Mouse (Mus musculus): ENCODE measurements around the gene Ddhd1. TPM values are rescaled to one million over a fixed set of nuclear protein-coding genes. Genes with fewer than 3 reads are reported as not detected.

The Ddhd1 gene
- polyA plus RNA-seq, 1 experiment from 2014 or later: 4.4 TPM

DNA sequence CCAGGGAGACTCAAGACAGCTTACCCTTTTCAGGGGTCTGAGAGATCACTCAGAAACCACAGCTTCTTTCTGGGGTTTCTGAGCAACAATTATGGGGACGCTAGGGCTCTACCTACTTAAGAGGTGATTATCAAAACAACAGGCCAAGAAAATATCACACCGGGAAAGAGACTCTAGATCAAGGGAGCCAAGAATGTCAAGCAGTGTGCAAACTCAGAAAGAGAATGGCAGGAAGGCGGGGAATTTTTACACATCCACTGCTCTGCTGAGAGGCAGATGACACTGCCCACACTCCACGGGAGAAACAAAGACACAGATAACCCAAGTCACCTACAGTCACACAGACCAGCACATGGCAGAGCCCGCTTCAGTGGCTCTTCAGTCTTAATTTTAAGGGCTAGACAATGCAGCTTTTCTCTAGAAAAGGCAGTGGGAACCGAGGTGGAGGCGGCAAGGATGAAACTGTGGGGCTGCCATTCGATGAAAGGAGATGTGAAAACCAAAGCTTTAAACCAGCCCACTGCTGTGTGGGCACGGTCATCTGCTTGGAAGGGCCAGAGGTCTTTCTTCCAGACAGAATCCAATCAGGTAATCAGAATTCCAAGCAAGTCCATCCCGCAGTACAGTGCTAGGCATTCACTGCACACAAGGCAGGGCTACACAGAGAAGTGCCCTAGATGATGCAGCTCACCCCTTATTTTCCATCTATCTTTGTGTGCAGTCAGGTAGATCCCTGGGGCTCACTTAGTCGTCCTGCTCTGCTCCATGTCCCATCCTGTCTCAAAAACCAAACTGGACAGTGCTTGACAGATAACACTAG lies 8.7 kb downstream of the Ddhd1 start:
- TF ChIP-seq CTCF (IDR thresholded peaks at IDR 0.05; ENCODE audit: low read depth): no peak
- TF ChIP-seq EP300 (optimal IDR thresholded peaks at IDR 0.05): no peak
- no peak overlapping the region for H3K9ac ChIP-seq (ENCODE audit: low read length)
- 65% methylated on average over 11 of the region's 11 CpGs for WGBS
- H3K4me3 ChIP-seq (ENCODE audit: low read depth, low read length): no peak overlapping the region
- no peak overlapping the region for H3K4me2 ChIP-seq (replicated peaks; ENCODE audit: low read depth)
- no peaks in the 10 kb centered on the region for H3K27me3 ChIP-seq (ENCODE audit: control insufficient read depth, insufficient read depth, low read length)
- DNase-seq (ENCODE audit: low spot score) (no peak), ATAC-seq (ENCODE audit: low FRiP score, low TSS enrichment) (no peak)
- H3K9me3 ChIP-seq (ENCODE audit: control insufficient read depth, low read length): no peaks in the 10 kb centered on the region
- no peaks in the 10 kb centered on the region for H3K36me3 ChIP-seq (ENCODE audit: control insufficient read depth, insufficient read depth, low read length)
- no peaks in the 10 kb centered on the region for H3K4me1 ChIP-seq (replicated peaks; ENCODE audit: control insufficient read depth, insufficient read depth)
- H3K27ac ChIP-seq (replicated peaks): peak overlapping the region; percentile 30; the same call in 1 of the 2 replicates

DNA sequence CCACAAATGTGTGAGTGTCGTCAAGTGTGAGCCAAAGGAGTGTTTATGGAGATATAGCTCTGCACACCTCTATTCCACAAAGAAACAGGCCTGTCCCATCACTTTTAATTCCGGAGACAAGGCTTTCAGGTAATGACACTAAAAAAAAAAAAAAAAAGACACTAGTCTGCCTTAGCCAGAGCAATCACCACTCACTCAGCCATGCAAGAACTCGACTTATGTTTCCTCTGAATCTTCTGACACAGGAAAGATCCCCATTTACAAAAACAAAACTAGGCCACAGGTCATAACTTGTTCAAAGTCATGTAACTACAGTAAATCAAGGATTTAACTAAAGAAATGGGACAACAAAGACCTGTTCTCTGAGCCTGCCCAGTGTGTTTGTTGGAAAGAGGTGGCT lies 9.8 kb downstream of the Ddhd1 start:
- no peak overlapping the region for H3K9ac ChIP-seq (ENCODE audit: low read length)
- no peak for TF ChIP-seq EP300 (optimal IDR thresholded peaks at IDR 0.05)
- TF ChIP-seq CTCF (IDR thresholded peaks at IDR 0.05; ENCODE audit: low read depth): no peak
- H3K27ac ChIP-seq (replicated peaks): no peak overlapping the region
- H3K4me3 ChIP-seq (ENCODE audit: low read depth, low read length): no peak overlapping the region
- no peaks in the 10 kb centered on the region for H3K27me3 ChIP-seq (ENCODE audit: control insufficient read depth, insufficient read depth, low read length)
- no peaks in the 10 kb centered on the region for H3K4me1 ChIP-seq (replicated peaks; ENCODE audit: control insufficient read depth, insufficient read depth)
- no peak for ATAC-seq (ENCODE audit: low FRiP score, low TSS enrichment)
- H3K9me3 ChIP-seq (ENCODE audit: control insufficient read depth, low read length): no peaks in the 10 kb centered on the region
- H3K4me2 ChIP-seq (replicated peaks; ENCODE audit: low read depth): no peak overlapping the region
- DNase-seq (ENCODE audit: low spot score): no peak
- 66% methylated on average over 3 of the region's 3 CpGs for WGBS
- H3K36me3 ChIP-seq (ENCODE audit: control insufficient read depth, insufficient read depth, low read length): no peaks in the 10 kb centered on the region

DNA sequence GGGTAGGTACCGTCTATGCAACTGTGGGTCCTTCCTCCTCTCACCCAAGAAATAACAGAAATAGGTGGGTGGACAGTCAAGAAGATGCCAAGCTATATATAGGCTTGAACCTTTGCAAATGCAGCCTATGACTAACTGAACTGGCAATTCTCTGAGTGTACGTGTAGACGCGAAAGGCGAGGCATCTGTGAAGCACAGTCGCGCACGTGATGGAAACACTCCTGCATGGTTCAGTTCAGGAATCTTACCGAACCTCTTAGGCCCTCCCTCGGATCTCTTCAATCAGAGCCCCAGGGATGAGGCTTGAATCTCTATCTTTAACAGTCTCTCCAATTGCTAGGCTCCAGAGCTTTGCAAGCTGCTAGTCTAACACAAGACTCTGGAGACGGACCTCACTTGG lies 10.3 kb downstream of the Ddhd1 start:
- 80% methylated on average over 11 of the region's 11 CpGs for WGBS
- no peak overlapping the region for H3K27ac ChIP-seq (replicated peaks)
- no peak overlapping the region for H3K4me2 ChIP-seq (replicated peaks; ENCODE audit: low read depth)
- no peaks in the 10 kb centered on the region for H3K4me1 ChIP-seq (replicated peaks; ENCODE audit: control insufficient read depth, insufficient read depth)
- H3K9ac ChIP-seq (ENCODE audit: low read length): no peak overlapping the region
- H3K9me3 ChIP-seq (ENCODE audit: control insufficient read depth, low read length): no peaks in the 10 kb centered on the region
- H3K27me3 ChIP-seq (ENCODE audit: control insufficient read depth, insufficient read depth, low read length): no peaks in the 10 kb centered on the region
- ATAC-seq (ENCODE audit: low FRiP score, low TSS enrichment): no peak
- H3K4me3 ChIP-seq (ENCODE audit: low read depth, low read length): no peak overlapping the region
- DNase-seq (ENCODE audit: low spot score): no peak
- H3K36me3 ChIP-seq (ENCODE audit: control insufficient read depth, insufficient read depth, low read length): no peaks in the 10 kb centered on the region
- no peak for TF ChIP-seq CTCF (IDR thresholded peaks at IDR 0.05; ENCODE audit: low read depth)

DNA sequence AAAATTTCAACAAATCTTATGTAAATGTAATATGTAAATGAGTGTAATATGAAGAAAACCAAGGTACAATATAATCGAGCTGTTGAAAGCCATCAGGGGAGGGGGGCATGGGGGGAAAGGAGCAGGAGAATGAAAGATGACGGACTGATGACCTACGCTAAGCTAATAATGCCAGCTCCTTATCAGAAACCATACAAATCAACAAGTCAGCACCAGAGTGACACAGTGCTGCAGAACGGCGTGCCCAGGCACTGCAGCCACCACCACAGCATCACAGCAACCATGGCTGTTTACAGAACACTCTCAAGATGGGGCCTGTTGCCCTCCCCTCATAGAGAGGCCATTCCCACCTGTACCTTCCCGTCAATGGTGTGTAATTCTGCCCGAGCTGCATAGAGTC lies 10.8 kb downstream of the Ddhd1 start:
- Histone ChIP-seq H3K9me3 (ENCODE audit: control insufficient read depth, low read length) (no peaks in the 10 kb centered on the region), H3K4me1 (replicated peaks; ENCODE audit: control insufficient read depth, insufficient read depth) (no peaks in the 10 kb centered on the region), H3K4me2 (replicated peaks; ENCODE audit: low read depth) (no peak overlapping the region), H3K36me3 (ENCODE audit: control insufficient read depth, insufficient read depth, low read length) (no peaks in the 10 kb centered on the region), H3K27ac (replicated peaks) (no peak overlapping the region), H3K4me3 (ENCODE audit: low read depth, low read length) (no peak overlapping the region), H3K27me3 (ENCODE audit: control insufficient read depth, insufficient read depth, low read length) (no peaks in the 10 kb centered on the region), H3K9ac (ENCODE audit: low read length) (no peak overlapping the region)
- DNase-seq (ENCODE audit: low spot score) (no peak), ATAC-seq (ENCODE audit: low FRiP score, low TSS enrichment) (no peak)
- TF ChIP-seq CTCF (IDR thresholded peaks at IDR 0.05; ENCODE audit: low read depth) (no peak), EP300 (optimal IDR thresholded peaks at IDR 0.05) (no peak)
- WGBS: 54% methylated on average over 7 of the region's 7 CpGs

DNA sequence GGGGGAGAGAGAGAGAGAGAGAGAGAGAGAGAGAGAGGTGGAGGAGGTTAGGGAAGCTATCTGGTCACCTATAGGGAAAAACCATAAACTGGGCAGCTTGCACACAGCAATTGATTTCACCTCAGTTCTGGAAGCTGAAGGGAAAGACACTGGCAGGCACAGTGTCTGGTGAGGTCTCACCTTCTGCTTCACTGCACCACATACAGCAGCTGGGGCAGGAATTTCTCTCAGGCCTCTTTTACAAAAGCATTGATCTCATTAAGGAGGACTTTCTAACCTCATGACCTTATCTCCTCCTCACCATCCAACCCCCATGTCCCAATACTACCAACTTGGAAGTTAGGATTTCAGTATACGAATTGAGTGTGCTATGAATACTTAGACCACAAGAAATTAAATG lies 13.2 kb downstream of the Ddhd1 start:
- H3K9me3 ChIP-seq (ENCODE audit: control insufficient read depth, low read length): no peaks in the 10 kb centered on the region
- no peak for TF ChIP-seq EP300 (optimal IDR thresholded peaks at IDR 0.05)
- TF ChIP-seq CTCF (IDR thresholded peaks at IDR 0.05; ENCODE audit: low read depth): no peak
- H3K27me3 ChIP-seq (ENCODE audit: control insufficient read depth, insufficient read depth, low read length): no peaks in the 10 kb centered on the region
- no peak for ATAC-seq (ENCODE audit: low FRiP score, low TSS enrichment)
- WGBS: 84% methylated on average over 1 of the region's 1 CpGs
- no peaks in the 10 kb centered on the region for H3K4me1 ChIP-seq (replicated peaks; ENCODE audit: control insufficient read depth, insufficient read depth)
- H3K36me3 ChIP-seq (ENCODE audit: control insufficient read depth, insufficient read depth, low read length): no peaks in the 10 kb centered on the region
- no peak overlapping the region for H3K9ac ChIP-seq (ENCODE audit: low read length)
- no peak overlapping the region for H3K27ac ChIP-seq (replicated peaks)
- DNase-seq (ENCODE audit: low spot score): no peak
- H3K4me2 ChIP-seq (replicated peaks; ENCODE audit: low read depth): no peak overlapping the region
- no peak overlapping the region for H3K4me3 ChIP-seq (ENCODE audit: low read depth, low read length)

DNA sequence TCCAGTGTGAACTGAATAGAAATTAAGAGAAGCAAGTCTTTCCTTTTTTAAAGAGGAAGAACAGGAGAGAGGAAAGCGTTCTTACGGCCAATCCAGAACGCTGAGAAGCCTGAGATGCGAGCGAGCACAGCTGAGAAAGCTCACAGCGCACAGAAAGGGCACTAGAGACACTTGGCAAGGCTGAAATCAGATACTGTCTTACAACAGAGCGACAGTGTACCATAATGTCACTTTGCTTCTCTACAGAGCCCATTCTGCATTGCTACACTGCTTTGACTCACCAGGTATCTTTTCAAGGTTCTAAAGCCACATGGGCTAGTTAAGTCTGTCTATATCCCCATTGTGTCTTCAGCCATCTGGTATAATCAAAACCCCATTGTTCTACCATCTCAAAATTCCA lies 13.7 kb downstream of the Ddhd1 start:
- H3K36me3 ChIP-seq (ENCODE audit: control insufficient read depth, insufficient read depth, low read length): no peaks in the 10 kb centered on the region

More for the DNA sequence above, 13.7 kb downstream of the Ddhd1 start:
- ATAC-seq (ENCODE audit: low FRiP score, low TSS enrichment) (no peak), DNase-seq (ENCODE audit: low spot score) (no peak)
- H3K27ac ChIP-seq (replicated peaks): no peak overlapping the region
- no peak overlapping the region for H3K4me3 ChIP-seq (ENCODE audit: low read depth, low read length)
- TF ChIP-seq EP300 (optimal IDR thresholded peaks at IDR 0.05) (no peak), CTCF (IDR thresholded peaks at IDR 0.05; ENCODE audit: low read depth) (no peak)
- no peak overlapping the region for H3K4me2 ChIP-seq (replicated peaks; ENCODE audit: low read depth)
- no peak overlapping the region for H3K9ac ChIP-seq (ENCODE audit: low read length)
- 67% methylated on average over 7 of the region's 7 CpGs for WGBS
- no peaks in the 10 kb centered on the region for H3K9me3 ChIP-seq (ENCODE audit: control insufficient read depth, low read length)
- H3K4me1 ChIP-seq (replicated peaks; ENCODE audit: control insufficient read depth, insufficient read depth): no peaks in the 10 kb centered on the region
- no peaks in the 10 kb centered on the region for H3K27me3 ChIP-seq (ENCODE audit: control insufficient read depth, insufficient read depth, low read length)

Measured in stomach, postnatal 0 days (tissue).